Mouse (Mus musculus) intestine, postnatal 0 days (tissue): Measurements from ENCODE around the gene Vmn1r168. TPM values are rescaled to one million over a fixed set of nuclear protein-coding genes. Genes with fewer than 3 reads are reported as not detected.
"Not testable (repeated sequence)": the region's sequence is repeated elsewhere in the genome, so short reads cannot be mapped to it uniquely, and the experiment has no call there.

ENCODE experiments used
- ATAC-seq: fragments of 200-750 bp; cut with Nextera tagmentation; 2 replicates; pipeline ENCODE4 v1.8.0; 2017; ENCODE audit warnings: mild to moderate bottlenecking, moderate TSS enrichment, moderate library complexity
- H3K27ac ChIP-seq: fragments of 300-500 bp; sonication (generic); 2 replicates; pipeline ENCODE4 v1.5.1; 2014; ENCODE audit warnings: mild to moderate bottlenecking, low read depth, low read length, moderate library complexity
- H3K27me3 ChIP-seq: fragments of 300-500 bp; sonication (generic); replicated peaks from 2 replicates; pipeline ENCODE4 v1.6.1; 2014; ENCODE audit warnings: low read length, mixed read lengths; ENCODE audit not compliant: control insufficient read depth, insufficient read depth
- H3K36me3 ChIP-seq: fragments of 300-500 bp; sonication (generic); 2 replicates; pipeline ENCODE4 v1.6.1; 2014; ENCODE audit warnings: mild to moderate bottlenecking, moderate library complexity; ENCODE audit not compliant: control insufficient read depth, insufficient read depth
- H3K4me1 ChIP-seq: fragments of 300-500 bp; sonication (generic); replicated peaks from 2 replicates; pipeline ENCODE4 v1.6.1; 2014; ENCODE audit warnings: antibody characterized with exemption, low read length, mixed read lengths; ENCODE audit not compliant: control insufficient read depth, insufficient read depth
- H3K4me2 ChIP-seq: fragments of 300-500 bp; sonication (generic); replicated peaks from 2 replicates; pipeline ENCODE4 v1.6.1; 2014; ENCODE audit warnings: low read depth, mild to moderate bottlenecking, moderate library complexity
- H3K4me3 ChIP-seq: fragments of 300-500 bp; sonication (generic); 2 replicates; pipeline ENCODE4 v1.5.1; 2014; ENCODE audit warnings: low read depth, low read length
- H3K9ac ChIP-seq: fragments of 300-500 bp; sonication (generic); 2 replicates; pipeline ENCODE4 v1.6.1; 2014; ENCODE audit warnings: mild to moderate bottlenecking, low read depth, low read length
- H3K9me3 ChIP-seq: fragments of 300-500 bp; sonication (generic); 2 replicates; pipeline ENCODE4 v1.6.1; 2016; ENCODE audit warnings: mixed run types; ENCODE audit not compliant: control insufficient read depth
- WGBS: fragments of 180-500 bp; shearing (Covaris S2); extraction: QIAGEN DNeasy Blood & Tissue Kit; methylation state at CpG from one replicate; pipeline ENCODE4 v1.1.7; 2014; 5-methylcytosine and 5-hydroxymethylcytosine counted together
- polyA plus RNA-seq: library from polyadenylated mRNA; unstranded; fragments of >200 nt; fragmentation: Nextera tagmentation; extraction: Ambion mirVana; gene quantifications from 2 replicates; pipeline ENCODE4 v1.2.1, GENCODE M21; 2015

Gene Vmn1r168
- polyA plus RNA-seq: not detected in 2 replicates

DNA sequence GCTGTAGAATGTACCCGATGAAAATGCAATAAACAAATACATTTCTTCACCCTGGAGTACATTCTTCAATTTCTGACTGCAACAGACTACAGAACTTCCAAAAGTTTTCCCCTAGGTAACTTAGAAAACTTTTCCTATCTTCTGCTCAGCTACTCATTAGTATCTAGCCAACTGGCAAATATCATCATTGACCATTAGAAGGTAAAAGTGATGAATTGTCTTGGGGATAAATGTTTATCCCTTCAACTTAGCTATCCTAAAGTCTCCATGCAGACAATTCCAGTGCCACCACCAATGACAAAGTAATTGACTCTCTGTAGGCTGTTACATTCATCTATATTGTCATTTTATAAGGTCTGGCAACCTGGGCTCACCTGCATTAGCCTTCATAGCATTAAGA is at the start of gene Vmn1r168:
Vmn1r168 (plus strand) TSS at position 301 of the 400 bp plus-strand sequence.
- not testable (repeated sequence) for H3K9me3 ChIP-seq, H3K36me3 ChIP-seq
- WGBS: no CpG with 5 or more reads among the region's 1 CpGs

DNA sequence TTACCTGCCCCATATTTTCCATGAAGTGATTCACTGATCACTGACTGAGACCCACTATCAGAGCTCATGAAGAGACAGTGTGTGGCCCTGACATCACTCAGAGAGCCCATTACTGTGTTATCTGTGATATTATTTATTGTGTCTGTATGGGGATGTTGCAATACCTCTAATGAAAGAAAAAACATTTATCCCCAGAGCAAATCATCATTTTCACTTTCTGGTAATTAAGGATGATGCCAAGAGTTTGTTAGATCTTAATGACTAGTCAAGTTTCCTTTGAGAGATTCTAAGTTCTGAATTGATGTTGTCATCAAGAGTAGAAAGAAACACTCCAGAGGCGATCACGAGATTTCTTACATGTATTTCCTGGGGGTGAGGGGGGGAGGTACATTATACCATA is 32.4 kb upstream of the Vmn1r168 start, which contains the start of gene Vmn1r167:
Vmn1r167 (minus strand) TSS at position 101 of the 400 bp plus-strand sequence.
- H3K4me3 ChIP-seq, H3K4me1 ChIP-seq, H3K4me2 ChIP-seq, ATAC-seq, H3K27ac ChIP-seq, H3K27me3 ChIP-seq, H3K9ac ChIP-seq, H3K9me3 ChIP-seq, H3K36me3 ChIP-seq: not testable (repeated sequence)
- WGBS: 89% methylated on average over 2 of the region's 2 CpGs

More for the DNA sequence above, at the start of gene Vmn1r168:
- not testable (repeated sequence) for H3K9ac ChIP-seq, H3K4me2 ChIP-seq, ATAC-seq, H3K4me3 ChIP-seq, H3K27ac ChIP-seq, H3K4me1 ChIP-seq, H3K27me3 ChIP-seq

DNA sequence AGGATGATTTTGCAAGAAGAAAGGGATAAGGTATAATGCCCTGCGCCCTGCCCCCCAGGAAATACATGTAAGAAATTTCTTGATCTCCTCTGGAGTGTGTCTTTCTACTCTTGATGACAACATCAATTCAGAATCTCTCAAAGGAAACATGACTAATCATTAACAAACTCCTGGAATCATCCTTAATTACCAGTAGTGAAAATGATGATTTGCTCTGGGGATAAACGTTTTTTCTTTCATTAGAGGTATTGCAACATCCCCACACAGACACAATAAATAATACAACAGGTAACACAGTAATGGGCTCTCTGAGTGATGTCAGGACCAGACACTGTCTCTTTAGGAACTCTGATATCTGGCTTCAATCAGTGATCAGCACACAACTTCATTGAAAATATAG is 35.7 kb downstream of the Vmn1r168 start, which contains the start of gene Vmn1r169:
Vmn1r169 (plus strand) TSS at position 301 of the 400 bp plus-strand sequence.
- not testable (repeated sequence) for ATAC-seq, H3K4me1 ChIP-seq, H3K27me3 ChIP-seq, H3K4me2 ChIP-seq, H3K9me3 ChIP-seq, H3K4me3 ChIP-seq, H3K36me3 ChIP-seq, H3K27ac ChIP-seq, H3K9ac ChIP-seq
- WGBS: 61% methylated on average over 1 of the region's 2 CpGs

Other genes with a start within 250 kb of the Vmn1r168 start
- gene Nlrp4e, start 238.5 kb upstream of the Vmn1r168 start, polyA plus RNA-seq: not detected in 2 replicates
- gene Nlrp5, start 153.8 kb upstream of the Vmn1r168 start, polyA plus RNA-seq: not detected in 2 replicates
- gene Vmn1r167, start 32.5 kb upstream of the Vmn1r168 start, polyA plus RNA-seq: not detected in 2 replicates
- not detected in 2 replicates for gene Vmn1r169, start 35.8 kb downstream of the Vmn1r168 start, polyA plus RNA-seq
- not detected in 2 replicates for gene Vmn1r170, start 66.4 kb downstream of the Vmn1r168 start, polyA plus RNA-seq
- not detected in 2 replicates for gene Vmn1r171, start 91.0 kb downstream of the Vmn1r168 start, polyA plus RNA-seq
- not detected in 2 replicates for gene Vmn1r172, start 118.6 kb downstream of the Vmn1r168 start, polyA plus RNA-seq
- gene Vmn1r173, start 161.0 kb downstream of the Vmn1r168 start, polyA plus RNA-seq: not detected in 2 replicates
- gene Vmn1r174, start 212.5 kb downstream of the Vmn1r168 start, polyA plus RNA-seq: not detected in 2 replicates